9 mouse cellular contexts compared by ENCODE assay signal in the genomic region with DNA sequence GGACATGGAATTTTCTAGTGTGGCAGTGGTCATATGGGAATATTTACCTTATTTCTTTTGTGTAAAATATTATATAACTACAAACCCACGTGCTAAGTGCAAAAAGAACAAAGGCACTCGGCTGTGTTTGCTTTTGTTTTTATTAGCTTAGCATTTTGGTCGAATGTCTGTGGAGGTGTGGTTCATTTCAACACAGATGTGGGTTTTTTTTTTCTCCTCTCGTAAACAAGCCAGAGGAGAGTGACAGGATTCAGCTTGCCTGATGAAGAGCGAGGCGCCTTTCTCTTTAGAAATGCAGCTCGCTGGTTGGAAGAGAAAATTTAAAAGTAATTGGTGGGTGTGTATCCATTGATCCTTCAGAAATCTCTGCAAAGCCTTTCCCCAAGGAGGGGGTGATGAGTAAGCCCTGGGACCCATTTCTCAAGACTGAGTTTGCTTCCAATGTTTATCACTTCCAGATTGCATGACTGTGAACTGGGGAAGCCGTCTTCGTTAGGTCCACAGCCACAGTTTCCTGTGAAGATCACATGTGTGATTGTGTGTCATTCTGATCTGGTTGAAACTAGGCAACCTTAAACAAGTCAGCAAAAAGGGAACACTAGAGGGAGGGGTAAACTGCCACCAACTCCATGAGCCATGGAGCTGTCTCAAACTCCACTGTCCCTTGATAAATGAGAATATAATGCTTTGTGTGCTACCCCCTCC. TPM values are rescaled to one million over a fixed set of nuclear protein-coding genes. Genes with fewer than 3 reads are reported as not detected.
DNase-seq lines count a peak whose midpoint lies in the region; ATAC-seq and TF ChIP-seq lines count a peak whose summit lies in the region.
"Had no signal": no experiment of that assay in that cellular context is flagged by ENCODE, and none has a peak within 500 bp of the region (broad histone marks: within the 10 kb centered on the region; RNA-seq: fewer than 3 reads in every experiment).

No protein-coding gene starts in this region.

- DNase-seq in forebrain, embryonic 11.5 days (ENCODE audit: low spot score), result no peak
- peak; percentile 90 for DNase-seq in lung, postnatal 0 days (ENCODE audit: low spot score)
- DNase-seq in thymus, postnatal 14 days, result peak; percentile 65
- no peak for DNase-seq in cerebellum, adult 8-10 months
- DNase-seq in adrenal gland, adult 8-10 months, result no peak

- H3K4me3 ChIP-seq in forebrain, embryonic 16.5 days (replicated peaks; ENCODE audit: low read length), result no peak overlapping the region
- no peak overlapping the region for H3K4me3 ChIP-seq in forebrain, embryonic 11.5 days (ENCODE audit: low read depth, low read length)
- peak overlapping the region; percentile 69 for H3K4me3 ChIP-seq in bone marrow macrophage, adult 2 months (ENCODE audit: insufficient read depth, low read length)
- peak overlapping the region; percentile 45 for H3K4me3 ChIP-seq in lung, postnatal 0 days (ENCODE audit: low read depth, low read length)

- TF ChIP-seq POLR2A in bone marrow macrophage, adult 2 months (IDR thresholded peaks at IDR 0.05; ENCODE audit: borderline replicate concordance, low read depth, low read length), result no peak

- H3K4me2 ChIP-seq in forebrain, embryonic 16.5 days (ENCODE audit: low read length), result peak overlapping the region; percentile 18; the same call in 1 of the 2 replicates
- H3K4me2 ChIP-seq in forebrain, embryonic 11.5 days (ENCODE audit: low read depth, low read length, severe bottlenecking), result no peak overlapping the region
- H3K4me2 ChIP-seq in lung, postnatal 0 days (replicated peaks; ENCODE audit: low read depth, low read length), result peak overlapping the region; percentile 49

- no peak for ATAC-seq in forebrain, embryonic 16.5 days
- ATAC-seq in forebrain, embryonic 11.5 days (replicated peaks; ENCODE audit: low FRiP score), result no peak
- ATAC-seq in hematopoietic stem cell, adult 5-6 weeks (replicated peaks in 1 of 2; ENCODE audit: insufficient read depth in 1 of 2, low FRiP score in 2 of 2, low TSS enrichment in 1 of 2, low read depth in 1 of 2, poor library complexity in 2 of 2, severe bottlenecking in 2 of 2), result peak; percentile 77 to 84
- ATAC-seq in lung, postnatal 0 days, result peak; percentile 58

- TF ChIP-seq CTCF in bone marrow macrophage, adult 2 months (IDR thresholded peaks at IDR 0.05; ENCODE audit: low read depth, low read length), result no peak
- TF ChIP-seq CTCF in lung, postnatal 0 days (IDR thresholded peaks at IDR 0.05), result no peak

- H3K9ac ChIP-seq in forebrain, embryonic 16.5 days (replicated peaks; ENCODE audit: low read depth, low read length), result no peak overlapping the region
- no peak overlapping the region for H3K9ac ChIP-seq in forebrain, embryonic 11.5 days (ENCODE audit: low read length)
- H3K9ac ChIP-seq in lung, postnatal 0 days (replicated peaks; ENCODE audit: low read depth), result peak overlapping the region; percentile 39

- H3K9me3 ChIP-seq in forebrain, embryonic 16.5 days (ENCODE audit: control insufficient read depth, low read length), result no peaks in the 10 kb centered on the region
- H3K9me3 ChIP-seq in forebrain, embryonic 11.5 days (ENCODE audit: control insufficient read depth, low read length), result no peaks in the 10 kb centered on the region
- no peaks in the 10 kb centered on the region for H3K9me3 ChIP-seq in lung, postnatal 0 days (ENCODE audit: low read length)

- no peaks in the 10 kb centered on the region for H3K27me3 ChIP-seq in forebrain, embryonic 16.5 days (replicated peaks; ENCODE audit: control insufficient read depth, insufficient read depth, low read length)
- no peaks in the 10 kb centered on the region for H3K27me3 ChIP-seq in forebrain, embryonic 11.5 days (ENCODE audit: control insufficient read depth, insufficient read depth, low read length)
- no peaks in the 10 kb centered on the region for H3K27me3 ChIP-seq in lung, postnatal 0 days (replicated peaks; ENCODE audit: insufficient read depth, low read length)

- no peak overlapping the region for H3K27ac ChIP-seq in forebrain, embryonic 16.5 days (ENCODE audit: low read length)
- no peak overlapping the region for H3K27ac ChIP-seq in forebrain, embryonic 11.5 days (ENCODE audit: low read depth, low read length)
- peak overlapping the region; percentile 94 for H3K27ac ChIP-seq in bone marrow macrophage, adult 2 months (ENCODE audit: insufficient read depth, low read depth, low read length)
- H3K27ac ChIP-seq in lung, postnatal 0 days (ENCODE audit: low read length), result peak overlapping the region; percentile 90

- H3K4me1 ChIP-seq in forebrain, embryonic 16.5 days (replicated peaks; ENCODE audit: control insufficient read depth, insufficient read depth, low read length), result peaks cover 16% of the 10 kb centered on the region
- H3K4me1 ChIP-seq in forebrain, embryonic 11.5 days (replicated peaks; ENCODE audit: control insufficient read depth, insufficient read depth, low read length), result no peaks in the 10 kb centered on the region
- peaks cover 42% of the 10 kb centered on the region for H3K4me1 ChIP-seq in bone marrow macrophage, adult 2 months (ENCODE audit: control insufficient read depth, insufficient read depth, low read length)
- H3K4me1 ChIP-seq in lung, postnatal 0 days (ENCODE audit: insufficient read depth, low read depth, low read length), result peaks cover 27% of the 10 kb centered on the region

- peak; percentile 21; the same call in 1 of the 2 replicates for TF ChIP-seq EP300 in lung, postnatal 0 days (IDR thresholded peaks at IDR 0.05)

- no peaks in the 10 kb centered on the region for H3K36me3 ChIP-seq in forebrain, embryonic 16.5 days (ENCODE audit: control insufficient read depth, insufficient read depth)
- no peaks in the 10 kb centered on the region for H3K36me3 ChIP-seq in forebrain, embryonic 11.5 days (ENCODE audit: control insufficient read depth, insufficient read depth, low read length)
- no peaks in the 10 kb centered on the region for H3K36me3 ChIP-seq in lung, postnatal 0 days (ENCODE audit: insufficient read depth, low read length)

- WGBS in forebrain, embryonic 16.5 days, result 28% methylated on average over 9 of the region's 9 CpGs
- WGBS in forebrain, embryonic 11.5 days, result 41% methylated on average over 9 of the region's 9 CpGs
- 11% methylated on average over 9 of the region's 9 CpGs for WGBS in lung, postnatal 0 days

RNA-seq across cellular contexts. Expression of gene Emp1, which starts 1.8 kb away (rescaled TPM):
- 4.7 and 9.2 TPM in 2 replicates for polyA plus RNA-seq in forebrain, embryonic 16.5 days (2015; fragmentation: Nextera tagmentation; extraction: Ambion mirVana)
- 2.4 and 3.2 TPM in 2 replicates for polyA plus RNA-seq in forebrain, embryonic 11.5 days (2014; fragmentation: Nextera tagmentation; extraction: Ambion mirVana)
- 162 and 173 TPM in 2 replicates for polyA plus RNA-seq in bone marrow macrophage, adult 2 months (2012; ENCODE audit: insufficient read depth, insufficient read length, missing spikeins)
- total RNA-seq in hematopoietic stem cell, adult 5-6 weeks (2017), result 31.7 and 32.0 TPM in 2 replicates
- polyA plus RNA-seq in lung, postnatal 0 days (2015; fragmentation: Nextera tagmentation; extraction: Ambion mirVana), result 127 and 136 TPM in 2 replicates
- 10 to 100 TPM; 19.4 to 64.7 (median 34.7) TPM for total RNA-seq in adrenal gland, adult 8-10 months (2022)

RNA-seq across cellular contexts. Expression of gene Pbp2, which starts 54.0 kb away (rescaled TPM):
- polyA plus RNA-seq in forebrain, embryonic 16.5 days (2015; fragmentation: Nextera tagmentation; extraction: Ambion mirVana), result not detected in 2 replicates
- not detected in 2 replicates for polyA plus RNA-seq in forebrain, embryonic 11.5 days (2014; fragmentation: Nextera tagmentation; extraction: Ambion mirVana)
- not detected in 2 replicates for polyA plus RNA-seq in bone marrow macrophage, adult 2 months (2012; ENCODE audit: insufficient read depth, insufficient read length, missing spikeins)
- not detected in 2 replicates for total RNA-seq in hematopoietic stem cell, adult 5-6 weeks (2017)
- 0.42 and 1.6 TPM in 2 replicates for polyA plus RNA-seq in lung, postnatal 0 days (2015; fragmentation: Nextera tagmentation; extraction: Ambion mirVana)
- total RNA-seq in adrenal gland, adult 8-10 months (2022), result not detected
- polyA plus RNA-seq: liver, embryonic 16.5 days had no signal

Comparison
In these comparisons a context has a peak if more than half of its experiments do, and no peak if none do; other contexts are left out.
1. ATAC-seq: peak in hematopoietic stem cell, adult 5-6 weeks (2 of 2) and lung, postnatal 0 days (single experiment); none in forebrain, embryonic 16.5 days (single experiment) and forebrain, embryonic 11.5 days (single experiment).
2. H3K27ac ChIP-seq: peak in bone marrow macrophage, adult 2 months (single experiment) and lung, postnatal 0 days (single experiment); none in forebrain, embryonic 16.5 days (single experiment) and forebrain, embryonic 11.5 days (single experiment).
3. H3K4me3 ChIP-seq: peak in bone marrow macrophage, adult 2 months (single experiment) and lung, postnatal 0 days (single experiment); none in forebrain, embryonic 16.5 days (single experiment) and forebrain, embryonic 11.5 days (single experiment).
4. DNase-seq: peak in lung, postnatal 0 days (single experiment) and thymus, postnatal 14 days (single experiment); none in forebrain, embryonic 11.5 days (single experiment), cerebellum, adult 8-10 months (single experiment) and adrenal gland, adult 8-10 months (single experiment).
5. RNA of gene Emp1, which starts 1.8 kb away (polyA plus RNA-seq): 162 to 173 TPM in bone marrow macrophage, adult 2 months and 127 to 136 TPM in lung, postnatal 0 days; 4.7 to 9.2 TPM in forebrain, embryonic 16.5 days and 2.4 to 3.2 TPM in forebrain, embryonic 11.5 days; every median in the first group is over 10 times any median in the second.